ENCODE assay signal across 8 mouse cellular contexts in genomic region chr11:115264862-115265668, GRCm38 (mm10). TPM values are rescaled to one million over a fixed set of nuclear protein-coding genes. Genes with fewer than 3 reads are reported as not detected.
A peak's percentile ranks its signal among the peaks of the same experiment; 100 is the strongest.
DNase-seq lines count a peak whose midpoint lies in the region; ATAC-seq and TF ChIP-seq lines count a peak whose summit lies in the region.

No protein-coding gene starts in this region.

- H3K36me3 ChIP-seq in kidney, embryonic 14.5 days (ENCODE audit: control insufficient read depth, insufficient read depth, low read length): no peaks in the 10 kb centered on the region
- H3K36me3 ChIP-seq in forebrain, embryonic 14.5 days (ENCODE audit: control insufficient read depth, insufficient read depth, low read length): peaks cover 14% of the 10 kb centered on the region; the same call in 1 of the 2 replicates
- no peaks in the 10 kb centered on the region; the same call in 1 of the 2 replicates for H3K36me3 ChIP-seq in liver, embryonic 11.5 days (ENCODE audit: control insufficient read depth, insufficient read depth, low read length)
- H3K36me3 ChIP-seq in splenic B cell, adult 2 months (ENCODE audit: control insufficient read depth, insufficient read depth, low read length, poor library complexity, severe bottlenecking): peaks cover 7% of the 10 kb centered on the region; the same call in 1 of the 2 replicates

- no peak for ATAC-seq in kidney, embryonic 14.5 days (ENCODE audit: low FRiP score, low TSS enrichment)
- ATAC-seq in forebrain, embryonic 14.5 days: peak; percentile 60
- ATAC-seq in liver, embryonic 11.5 days (replicated peaks; ENCODE audit: low FRiP score): no peak
- ATAC-seq in frontal cortex, adult (ENCODE audit: low TSS enrichment): no peak

- no peak for TF ChIP-seq POLR2A in bone marrow, adult 2 months (IDR thresholded peaks at IDR 0.05; ENCODE audit: borderline replicate concordance, control insufficient read depth, low read depth, low read length)

- peaks cover 10% of the 10 kb centered on the region; the same call in 1 of the 2 replicates for H3K4me1 ChIP-seq in kidney, embryonic 14.5 days (ENCODE audit: control insufficient read depth, insufficient read depth, low read length)
- H3K4me1 ChIP-seq in bone marrow, adult 2 months (ENCODE audit: control insufficient read depth, insufficient read depth, low read length): no peaks in the 10 kb centered on the region
- H3K4me1 ChIP-seq in forebrain, embryonic 14.5 days (ENCODE audit: control insufficient read depth, insufficient read depth, low read length): peaks cover 4% of the 10 kb centered on the region; the same call in 1 of the 2 replicates
- peaks cover 4% of the 10 kb centered on the region; the same call in 1 of the 2 replicates for H3K4me1 ChIP-seq in liver, embryonic 11.5 days (replicated peaks; ENCODE audit: control insufficient read depth, insufficient read depth, low read length)

- H3K9me3 ChIP-seq in kidney, embryonic 14.5 days (ENCODE audit: control insufficient read depth, low read length): no peaks in the 10 kb centered on the region
- H3K9me3 ChIP-seq in forebrain, embryonic 14.5 days (replicated peaks; ENCODE audit: control insufficient read depth, low read length): no peaks in the 10 kb centered on the region
- no peaks in the 10 kb centered on the region for H3K9me3 ChIP-seq in liver, embryonic 11.5 days (ENCODE audit: control insufficient read depth, low read length)

- H3K9ac ChIP-seq in kidney, embryonic 14.5 days (ENCODE audit: low read depth, low read length): no peak overlapping the region
- H3K9ac ChIP-seq in forebrain, embryonic 14.5 days (ENCODE audit: low read length): no peak overlapping the region
- no peak overlapping the region for H3K9ac ChIP-seq in liver, embryonic 11.5 days (ENCODE audit: low read depth, low read length)

- peak overlapping the region; percentile 42 for H3K4me2 ChIP-seq in kidney, embryonic 14.5 days (replicated peaks; ENCODE audit: low read depth, low read length)
- H3K4me2 ChIP-seq in forebrain, embryonic 14.5 days (ENCODE audit: low read length): peak overlapping the region; percentile 44
- H3K4me2 ChIP-seq in liver, embryonic 11.5 days: peak overlapping the region; percentile 46

- peak; percentile 49; the same call in 1 of the 2 replicates for TF ChIP-seq CTCF in bone marrow, adult 2 months (IDR thresholded peaks at IDR 0.05; ENCODE audit: control insufficient read depth, insufficient read depth, low read length)

- no peak for DNase-seq in kidney, adult 18-20 months
- DNase-seq in forebrain, embryonic 14.5 days (ENCODE audit: low spot score): peak; percentile 64
- DNase-seq in liver, embryonic 11.5 days (ENCODE audit: low spot score): no peak
- peak; percentile 54 for DNase-seq in splenic B cell, adult 2 months (ENCODE audit: low read depth, low spot score)
- no peak for DNase-seq in gastrocnemius, adult 18-20 months (ENCODE audit: low spot score)

- H3K4me3 ChIP-seq in kidney, embryonic 14.5 days (ENCODE audit: low read length): peak overlapping the region; percentile 22
- no peak overlapping the region for H3K4me3 ChIP-seq in bone marrow, adult 2 months (replicated peaks; ENCODE audit: control insufficient read depth, low read depth, low read length)
- peak overlapping the region; percentile 18 for H3K4me3 ChIP-seq in forebrain, embryonic 14.5 days (ENCODE audit: low read depth, low read length)
- peak overlapping the region; percentile 2; the same call in 1 of the 2 replicates for H3K4me3 ChIP-seq in liver, embryonic 11.5 days (ENCODE audit: low read depth, low read length)

- H3K27ac ChIP-seq in kidney, embryonic 14.5 days (ENCODE audit: low read depth, low read length): no peak overlapping the region
- no peak overlapping the region; the same call in 1 of the 2 replicates for H3K27ac ChIP-seq in bone marrow, adult 2 months (ENCODE audit: control insufficient read depth, insufficient read depth, low read depth, low read length, poor library complexity)
- no peak overlapping the region for H3K27ac ChIP-seq in forebrain, embryonic 14.5 days (ENCODE audit: low read depth, low read length)
- no peak overlapping the region for H3K27ac ChIP-seq in liver, embryonic 11.5 days (ENCODE audit: low read depth, low read length)

- WGBS in kidney, embryonic 14.5 days: 5% methylated on average over 39 of the region's 39 CpGs
- WGBS in bone marrow, adult 2 months: 14% methylated on average over 39 of the region's 39 CpGs
- WGBS in forebrain, embryonic 14.5 days: 6% methylated on average over 39 of the region's 39 CpGs
- 8% methylated on average over 39 of the region's 39 CpGs for WGBS in liver, embryonic 11.5 days

- peaks cover 90% of the 10 kb centered on the region for H3K27me3 ChIP-seq in kidney, embryonic 14.5 days (ENCODE audit: control insufficient read depth, insufficient read depth, low read length)
- peaks cover 59% of the 10 kb centered on the region for H3K27me3 ChIP-seq in forebrain, embryonic 14.5 days (replicated peaks; ENCODE audit: control insufficient read depth, insufficient read depth, low read length)
- H3K27me3 ChIP-seq in liver, embryonic 11.5 days (replicated peaks; ENCODE audit: control insufficient read depth, insufficient read depth, low read length): peaks cover 81% of the 10 kb centered on the region
- 0 out of 2 replicates have a peak, but pooled peaks cover 2% of the 10 kb centered on the region for H3K27me3 ChIP-seq in splenic B cell, adult 2 months (ENCODE audit: control insufficient read depth, insufficient read depth, low read length, poor library complexity, severe bottlenecking)

RNA-seq across cellular contexts. Expression of gene Grin2c, which starts 2.0 kb away (rescaled TPM):
- not detected in 2 replicates for polyA plus RNA-seq in kidney, embryonic 14.5 days (2014; fragmentation: Nextera tagmentation; extraction: Ambion mirVana)
- polyA plus RNA-seq in bone marrow, adult 2 months (2011; ENCODE audit: insufficient read depth, insufficient read length, low replicate concordance, missing spikeins): not detected in 2 replicates
- 0.12 and 0.14 TPM in 2 replicates for polyA plus RNA-seq in forebrain, embryonic 14.5 days (2014; fragmentation: Nextera tagmentation; extraction: Ambion mirVana)
- polyA plus RNA-seq in liver, embryonic 11.5 days (2014; fragmentation: Nextera tagmentation; extraction: Ambion mirVana): 0.75 and 0.89 TPM in 2 replicates
- total RNA-seq in gastrocnemius, adult 18-20 months (2021): under 1 TPM; 0.05 to 0.14 TPM

RNA-seq across cellular contexts. Expression of gene Fdxr, which starts 11.8 kb away (rescaled TPM):
- polyA plus RNA-seq in kidney, embryonic 14.5 days (2014; fragmentation: Nextera tagmentation; extraction: Ambion mirVana): 9.2 and 13.1 TPM in 2 replicates
- 9.9 and 21.2 TPM in 2 replicates for polyA plus RNA-seq in bone marrow, adult 2 months (2011; ENCODE audit: insufficient read depth, insufficient read length, low replicate concordance, missing spikeins)
- 17.2 and 20.0 TPM in 2 replicates for polyA plus RNA-seq in forebrain, embryonic 14.5 days (2014; fragmentation: Nextera tagmentation; extraction: Ambion mirVana)
- polyA plus RNA-seq in liver, embryonic 11.5 days (2014; fragmentation: Nextera tagmentation; extraction: Ambion mirVana): 25.0 and 25.7 TPM in 2 replicates
- 1 to 10 TPM; 3.2 TPM for total RNA-seq in gastrocnemius, adult 18-20 months (2021)

RNA-seq across cellular contexts. Expression of gene Fads6, which starts 32.4 kb away (rescaled TPM):
- 0.32 and 0.39 TPM in 2 replicates for polyA plus RNA-seq in kidney, embryonic 14.5 days (2014; fragmentation: Nextera tagmentation; extraction: Ambion mirVana)
- polyA plus RNA-seq in bone marrow, adult 2 months (2011; ENCODE audit: insufficient read depth, insufficient read length, low replicate concordance, missing spikeins): 0.77 and 1.4 TPM in 2 replicates
- 0.24 and 0.40 TPM in 2 replicates for polyA plus RNA-seq in forebrain, embryonic 14.5 days (2014; fragmentation: Nextera tagmentation; extraction: Ambion mirVana)
- polyA plus RNA-seq in liver, embryonic 11.5 days (2014; fragmentation: Nextera tagmentation; extraction: Ambion mirVana): 3.2 and 3.4 TPM in 2 replicates
- total RNA-seq in gastrocnemius, adult 18-20 months (2021): 1 to 10 TPM; 4.7 to 6.0 TPM

RNA-seq across cellular contexts. Expression of gene Otop2, which starts 41.9 kb away (rescaled TPM):
- 0.14 and 0.15 TPM in 2 replicates for polyA plus RNA-seq in kidney, embryonic 14.5 days (2014; fragmentation: Nextera tagmentation; extraction: Ambion mirVana)
- polyA plus RNA-seq in bone marrow, adult 2 months (2011; ENCODE audit: insufficient read depth, insufficient read length, low replicate concordance, missing spikeins): not detected in 2 replicates
- not detected in 2 replicates for polyA plus RNA-seq in forebrain, embryonic 14.5 days (2014; fragmentation: Nextera tagmentation; extraction: Ambion mirVana)
- not detected in 2 replicates for polyA plus RNA-seq in liver, embryonic 11.5 days (2014; fragmentation: Nextera tagmentation; extraction: Ambion mirVana)
- not detected for total RNA-seq in gastrocnemius, adult 18-20 months (2021)

RNA-seq across cellular contexts. Expression of gene Ush1g, which starts 56.8 kb away (rescaled TPM):
- not detected in 2 replicates for polyA plus RNA-seq in kidney, embryonic 14.5 days (2014; fragmentation: Nextera tagmentation; extraction: Ambion mirVana)
- 0.29 TPM in 1 of 2 replicates, not detected in the other for polyA plus RNA-seq in bone marrow, adult 2 months (2011; ENCODE audit: insufficient read depth, insufficient read length, low replicate concordance, missing spikeins)
- not detected in 2 replicates for polyA plus RNA-seq in forebrain, embryonic 14.5 days (2014; fragmentation: Nextera tagmentation; extraction: Ambion mirVana)
- polyA plus RNA-seq in liver, embryonic 11.5 days (2014; fragmentation: Nextera tagmentation; extraction: Ambion mirVana): 0.52 and 0.64 TPM in 2 replicates
- total RNA-seq in gastrocnemius, adult 18-20 months (2021): under 1 TPM; 0.16 to 0.19 TPM

Comparison
In these comparisons a context has a peak if more than half of its experiments do, and no peak if none do; other contexts are left out.
1. DNase-seq: peak in forebrain, embryonic 14.5 days (single experiment) and splenic B cell, adult 2 months (single experiment); none in kidney, adult 18-20 months (single experiment), liver, embryonic 11.5 days (single experiment) and gastrocnemius, adult 18-20 months (single experiment).
2. Peak in every context shown above with its lines, with median percentiles within 50 percentile points of each other: H3K4me2 ChIP-seq.